Mouse (Mus musculus): ENCODE results near the gene 1700061G19Rik. TPM values are rescaled to one million over a fixed set of nuclear protein-coding genes. Genes with fewer than 3 reads are reported as not detected.

The 1700061G19Rik gene
- total RNA-seq, 1 experiment = 17.3 TPM

DNA sequence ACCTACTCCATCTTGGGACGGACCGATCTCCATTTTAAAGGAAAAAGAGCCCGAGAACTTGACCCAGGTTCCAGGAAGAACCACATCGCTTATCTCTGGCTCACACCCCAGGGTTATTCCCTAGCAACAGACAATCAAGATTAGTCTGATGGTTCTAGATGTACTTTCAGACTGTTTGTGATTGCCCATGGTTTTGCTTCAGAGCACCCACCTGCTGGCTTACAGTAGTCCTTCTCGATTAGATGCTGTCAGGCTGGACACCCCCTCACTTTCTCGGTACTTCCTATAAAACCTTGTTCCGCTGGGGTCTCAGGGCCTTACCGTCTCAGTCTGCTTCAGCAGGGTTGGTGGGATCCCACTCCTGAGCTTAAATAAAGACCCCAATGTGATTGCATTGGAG, 38.9 kb upstream of the 1700061G19Rik start:
- Histone ChIP-seq H3K4me1 (ENCODE audit: control insufficient read depth in 2 of 2, insufficient read depth in 2 of 2, low read length in 2 of 2, poor library complexity in 1 of 2) (peaks cover 18 to 26% of the 10 kb centered on the region in 2 experiments), H3K9ac (ENCODE audit: insufficient read depth, low read depth, low read length, poor library complexity, severe bottlenecking) (no peak overlapping the region)
- in situ Hi-C loops (cut with MboI; ENCODE audit: low sequenced_read_pairs in 2 of 2, unreplicated experiment in 2 of 2) = no loop called here

DNA sequence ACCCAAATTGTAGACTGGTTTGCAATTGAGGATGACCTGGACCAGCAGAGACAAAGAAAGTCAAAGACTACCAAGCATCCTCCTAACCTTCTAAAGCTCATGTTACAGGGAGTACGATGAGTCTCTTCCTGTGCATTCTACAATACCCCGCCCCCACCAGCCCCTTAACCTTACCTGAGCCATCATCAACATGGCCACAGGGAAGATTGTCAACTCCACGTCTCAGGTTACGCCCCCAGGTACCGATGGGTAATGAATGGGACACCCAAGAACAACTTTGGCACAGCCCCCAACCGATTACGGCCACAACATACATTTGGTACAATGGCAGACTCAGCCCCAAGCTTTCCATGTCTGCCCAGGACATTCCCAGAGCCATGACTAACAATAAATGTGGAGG, 34.8 kb upstream of the 1700061G19Rik start:
- H3K4me1 ChIP-seq (ENCODE audit: control insufficient read depth in 2 of 2, insufficient read depth in 2 of 2, low read length in 2 of 2, poor library complexity in 1 of 2) = peaks cover 0 to 14% of the 10 kb centered on the region in 2 experiments; a peak in 1 of 4 replicates
- H3K9ac ChIP-seq (ENCODE audit: insufficient read depth, low read depth, low read length, poor library complexity, severe bottlenecking) = no peak overlapping the region
- TF ChIP-seq ZNF384 (IDR thresholded peaks at IDR 0.05; ENCODE audit: low read depth, low read length) = no peak
- no peak for TF ChIP-seq CHD2 (IDR thresholded peaks at IDR 0.05; ENCODE audit: low read depth, low read length)
- TF ChIP-seq MAFK (IDR thresholded peaks at IDR 0.05; ENCODE audit: insufficient read depth, low read depth, low read length) = no peak
- no peak for TF ChIP-seq ZC3H11A (IDR thresholded peaks at IDR 0.05; ENCODE audit: borderline replicate concordance, low read depth, low read length)
- H3K36me3 ChIP-seq (ENCODE audit: control insufficient read depth, insufficient read depth, low read length, poor library complexity, severe bottlenecking) = no peaks in the 10 kb centered on the region
- H3K9me3 ChIP-seq (ENCODE audit: control insufficient read depth, insufficient read depth, low read depth, low read length) = no peaks in the 10 kb centered on the region
- no peak overlapping the region for H3K27ac ChIP-seq (ENCODE audit: insufficient read depth, low read depth, low read length, poor library complexity, severe bottlenecking)
- in situ Hi-C loops (cut with MboI; ENCODE audit: low sequenced_read_pairs in 2 of 2, unreplicated experiment in 2 of 2) = no loop called here
- no peak overlapping the region for H3K4me3 ChIP-seq (ENCODE audit: insufficient read depth in 1 of 2, low read depth in 1 of 2, low read length in 2 of 2, poor library complexity in 1 of 2, severe bottlenecking in 1 of 2)
- no peak for DNase-seq (ENCODE audit: low read depth, low spot score)

More for the DNA sequence above, 38.9 kb upstream of the 1700061G19Rik start:
- Histone ChIP-seq H3K27ac (ENCODE audit: insufficient read depth, low read depth, low read length, poor library complexity, severe bottlenecking) (no peak overlapping the region), H3K9me3 (ENCODE audit: control insufficient read depth, insufficient read depth, low read depth, low read length) (no peaks in the 10 kb centered on the region), H3K36me3 (ENCODE audit: control insufficient read depth, insufficient read depth, low read length, poor library complexity, severe bottlenecking) (no peaks in the 10 kb centered on the region), H3K4me3 (ENCODE audit: insufficient read depth in 1 of 2, low read depth in 1 of 2, low read length in 2 of 2, poor library complexity in 1 of 2, severe bottlenecking in 1 of 2) (no peak overlapping the region)
- no peak for DNase-seq (ENCODE audit: low read depth, low spot score)
- no peak for TF ChIP-seq MAFK (IDR thresholded peaks at IDR 0.05; ENCODE audit: insufficient read depth, low read depth, low read length)
- no peak for TF ChIP-seq CHD2 (IDR thresholded peaks at IDR 0.05; ENCODE audit: low read depth, low read length)
- no peak for TF ChIP-seq ZC3H11A (IDR thresholded peaks at IDR 0.05; ENCODE audit: borderline replicate concordance, low read depth, low read length)
- TF ChIP-seq HCFC1 (IDR thresholded peaks at IDR 0.05; ENCODE audit: borderline replicate concordance, insufficient read depth, low read length) = no peak
- no peak for TF ChIP-seq ZNF384 (IDR thresholded peaks at IDR 0.05; ENCODE audit: low read depth, low read length)

DNA sequence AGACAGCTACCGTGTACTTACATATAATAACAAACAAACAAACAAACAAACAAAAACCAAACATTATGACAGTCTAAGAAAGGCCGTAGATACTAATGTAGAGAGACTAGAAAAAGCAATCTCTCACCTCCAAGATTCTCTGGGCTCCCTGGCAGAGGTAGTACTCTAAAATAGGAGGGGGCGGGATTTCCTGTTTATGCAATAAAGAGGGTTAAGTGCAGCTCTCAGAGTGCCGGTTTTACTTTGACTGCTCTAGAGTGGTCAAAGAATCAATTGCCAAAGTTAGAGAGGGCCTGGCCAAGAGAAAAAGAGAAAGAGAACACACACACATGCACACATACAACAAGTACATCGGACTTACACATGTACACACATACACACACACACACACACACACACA, 33.1 kb upstream of the 1700061G19Rik start:
- TF ChIP-seq MAFK (IDR thresholded peaks at IDR 0.05; ENCODE audit: insufficient read depth, low read depth, low read length) (no peak), ZC3H11A (IDR thresholded peaks at IDR 0.05; ENCODE audit: borderline replicate concordance, low read depth, low read length) (no peak), ZNF384 (IDR thresholded peaks at IDR 0.05; ENCODE audit: low read depth, low read length) (no peak), CHD2 (IDR thresholded peaks at IDR 0.05; ENCODE audit: low read depth, low read length) (no peak), HCFC1 (IDR thresholded peaks at IDR 0.05; ENCODE audit: borderline replicate concordance, insufficient read depth, low read length) (no peak)
- no peak overlapping the region for H3K4me3 ChIP-seq (ENCODE audit: insufficient read depth in 1 of 2, low read depth in 1 of 2, low read length in 2 of 2, poor library complexity in 1 of 2, severe bottlenecking in 1 of 2)
- H3K4me1 ChIP-seq (ENCODE audit: control insufficient read depth in 2 of 2, insufficient read depth in 2 of 2, low read length in 2 of 2, poor library complexity in 1 of 2) = peaks cover 3 to 10% of the 10 kb centered on the region in 2 experiments; a peak in 1 of 4 replicates
- in situ Hi-C loops (cut with MboI; ENCODE audit: low sequenced_read_pairs in 2 of 2, unreplicated experiment in 2 of 2) = no loop called here
- DNase-seq (ENCODE audit: low read depth, low spot score) = no peak
- no peak overlapping the region for H3K27ac ChIP-seq (ENCODE audit: insufficient read depth, low read depth, low read length, poor library complexity, severe bottlenecking)
- H3K9me3 ChIP-seq (ENCODE audit: control insufficient read depth, insufficient read depth, low read depth, low read length) = no peaks in the 10 kb centered on the region
- H3K9ac ChIP-seq (ENCODE audit: insufficient read depth, low read depth, low read length, poor library complexity, severe bottlenecking) = no peak overlapping the region
- no peaks in the 10 kb centered on the region for H3K36me3 ChIP-seq (ENCODE audit: control insufficient read depth, insufficient read depth, low read length, poor library complexity, severe bottlenecking)

DNA sequence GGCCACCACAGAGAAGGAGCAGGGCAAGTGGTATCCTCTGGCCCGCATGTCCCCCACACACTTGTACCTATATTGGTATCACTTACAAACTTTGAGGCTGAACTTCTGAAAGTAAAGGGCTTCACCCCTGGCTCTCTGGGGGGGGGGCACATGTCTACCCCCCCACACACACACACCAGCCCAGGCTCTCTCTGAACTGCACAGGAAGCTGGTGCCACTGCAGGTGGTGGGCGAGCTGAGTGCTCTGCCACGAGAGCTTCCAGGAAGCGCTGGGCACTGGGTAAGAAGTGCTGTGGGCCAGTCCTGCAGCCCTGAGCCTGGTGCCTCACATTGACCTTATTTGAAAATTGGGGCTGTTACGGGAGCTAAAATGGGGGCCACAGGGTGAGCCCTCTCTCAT, 31.6 kb upstream of the 1700061G19Rik start:
- Histone ChIP-seq H3K4me1 (ENCODE audit: control insufficient read depth in 2 of 2, insufficient read depth in 2 of 2, low read length in 2 of 2, poor library complexity in 1 of 2) (peaks cover 3 to 10% of the 10 kb centered on the region in 2 experiments; a peak in 1 of 4 replicates), H3K4me3 (ENCODE audit: insufficient read depth in 1 of 2, low read depth in 1 of 2, low read length in 2 of 2, poor library complexity in 1 of 2, severe bottlenecking in 1 of 2) (no peak overlapping the region), H3K9ac (ENCODE audit: insufficient read depth, low read depth, low read length, poor library complexity, severe bottlenecking) (no peak overlapping the region), H3K27ac (ENCODE audit: insufficient read depth, low read depth, low read length, poor library complexity, severe bottlenecking) (no peak overlapping the region), H3K9me3 (ENCODE audit: control insufficient read depth, insufficient read depth, low read depth, low read length) (no peaks in the 10 kb centered on the region), H3K36me3 (ENCODE audit: control insufficient read depth, insufficient read depth, low read length, poor library complexity, severe bottlenecking) (no peaks in the 10 kb centered on the region)
- in situ Hi-C loops (cut with MboI; ENCODE audit: low sequenced_read_pairs in 2 of 2, unreplicated experiment in 2 of 2) = no loop called here
- no peak for TF ChIP-seq MAFK (IDR thresholded peaks at IDR 0.05; ENCODE audit: insufficient read depth, low read depth, low read length)
- TF ChIP-seq ZC3H11A (IDR thresholded peaks at IDR 0.05; ENCODE audit: borderline replicate concordance, low read depth, low read length) = no peak
- TF ChIP-seq HCFC1 (IDR thresholded peaks at IDR 0.05; ENCODE audit: borderline replicate concordance, insufficient read depth, low read length) = no peak
- TF ChIP-seq ZNF384 (IDR thresholded peaks at IDR 0.05; ENCODE audit: low read depth, low read length) = no peak
- no peak for TF ChIP-seq CHD2 (IDR thresholded peaks at IDR 0.05; ENCODE audit: low read depth, low read length)
- DNase-seq (ENCODE audit: low read depth, low spot score) = no peak

DNA sequence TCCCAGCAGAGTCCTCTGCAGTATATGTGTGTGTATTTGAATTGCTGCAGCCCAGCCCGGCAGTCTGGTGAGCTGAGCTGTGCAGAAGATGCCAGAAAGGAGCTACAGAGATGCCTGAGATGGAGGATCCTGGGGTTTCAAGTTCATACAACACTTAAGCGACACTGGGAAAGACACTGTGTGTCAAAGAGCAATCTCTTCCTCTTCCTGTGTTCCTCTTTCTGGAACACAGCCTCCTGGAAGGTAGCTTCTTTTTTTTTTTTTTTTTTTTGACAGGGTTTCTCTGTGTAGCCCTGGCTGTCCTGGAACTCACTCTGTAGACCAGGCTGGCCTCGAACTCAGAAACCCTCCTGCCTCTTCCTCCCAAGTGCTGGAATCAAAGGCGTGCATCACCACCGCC, 26.5 kb upstream of the 1700061G19Rik start:
- no peak overlapping the region for H3K4me3 ChIP-seq (ENCODE audit: insufficient read depth in 1 of 2, low read depth in 1 of 2, low read length in 2 of 2, poor library complexity in 1 of 2, severe bottlenecking in 1 of 2)
- no peak overlapping the region for H3K27ac ChIP-seq (ENCODE audit: insufficient read depth, low read depth, low read length, poor library complexity, severe bottlenecking)
- no peak overlapping the region for H3K9ac ChIP-seq (ENCODE audit: insufficient read depth, low read depth, low read length, poor library complexity, severe bottlenecking)
- H3K9me3 ChIP-seq (ENCODE audit: control insufficient read depth, insufficient read depth, low read depth, low read length) = no peaks in the 10 kb centered on the region
- peaks cover 5 to 7% of the 10 kb centered on the region in 2 experiments; a peak in 2 of 4 replicates for H3K4me1 ChIP-seq (ENCODE audit: control insufficient read depth in 2 of 2, insufficient read depth in 2 of 2, low read length in 2 of 2, poor library complexity in 1 of 2)
- TF ChIP-seq ZC3H11A (IDR thresholded peaks at IDR 0.05; ENCODE audit: borderline replicate concordance, low read depth, low read length) (no peak), ZNF384 (IDR thresholded peaks at IDR 0.05; ENCODE audit: low read depth, low read length) (no peak), HCFC1 (IDR thresholded peaks at IDR 0.05; ENCODE audit: borderline replicate concordance, insufficient read depth, low read length) (no peak), CHD2 (IDR thresholded peaks at IDR 0.05; ENCODE audit: low read depth, low read length) (no peak), MAFK (IDR thresholded peaks at IDR 0.05; ENCODE audit: insufficient read depth, low read depth, low read length) (no peak)
- in situ Hi-C loops (cut with MboI; ENCODE audit: low sequenced_read_pairs in 2 of 2, unreplicated experiment in 2 of 2) = no loop called here
- no peak for DNase-seq (ENCODE audit: low read depth, low spot score)
- H3K36me3 ChIP-seq (ENCODE audit: control insufficient read depth, insufficient read depth, low read length, poor library complexity, severe bottlenecking) = no peaks in the 10 kb centered on the region
